Mouse (Mus musculus): ENCODE results near the gene Tmem164. TPM values are rescaled to one million over a fixed set of nuclear protein-coding genes. Genes with fewer than 3 reads are reported as not detected.

The Tmem164 gene
- polyA plus RNA-seq, 1 experiment: 14.2 TPM

DNA sequence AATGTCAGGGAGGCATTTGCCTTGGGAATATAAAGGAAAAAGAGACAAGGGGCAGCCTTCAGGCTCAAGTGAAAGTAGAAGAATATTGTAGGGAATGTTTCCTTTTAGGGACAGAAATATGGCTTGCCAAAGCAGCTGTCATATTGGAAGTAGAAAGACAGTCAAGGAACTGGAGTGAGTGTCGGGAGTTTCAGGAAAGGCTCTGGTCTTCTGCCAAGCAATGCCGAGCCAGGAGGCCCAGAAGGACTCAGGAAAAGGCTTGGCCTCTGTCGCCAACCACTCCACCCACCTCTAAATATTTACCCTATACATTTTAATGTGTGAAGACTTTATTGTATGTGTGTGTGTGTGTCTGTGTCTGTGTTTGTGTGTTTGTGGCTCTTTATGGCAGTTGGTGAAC lies 21.4 kb downstream of the Tmem164 start:
- Histone ChIP-seq H3ac (ENCODE audit: control insufficient read depth, insufficient read length, low read depth) (no peak overlapping the region), H3K79me2 (ENCODE audit: control insufficient read depth, insufficient read depth) (no peaks in the 10 kb centered on the region), H3K36me3 (ENCODE audit: control insufficient read depth, insufficient read depth) (no peaks in the 10 kb centered on the region), H3K79me3 (ENCODE audit: low read depth) (peaks cover 2% of the 10 kb centered on the region), H3K27me3 (ENCODE audit: control insufficient read depth, insufficient read depth, insufficient read length) (no peaks in the 10 kb centered on the region), H3K4me3 (ENCODE audit: insufficient read depth, poor library complexity, severe bottlenecking) (no peak overlapping the region)
- no peak for TF ChIP-seq USF1 (IDR thresholded peaks at IDR 0.05; ENCODE audit: low read depth)
- TF ChIP-seq CTCF (IDR thresholded peaks at IDR 0.05; ENCODE audit: control insufficient read depth, insufficient read depth, insufficient read length): no peak
- no peak for TF ChIP-seq FOSL1 (IDR thresholded peaks at IDR 0.05; ENCODE audit: insufficient read depth, low read length, poor library complexity, severe bottlenecking)
- TF ChIP-seq MYOD1 (IDR thresholded peaks at IDR 0.05; ENCODE audit: control insufficient read depth, insufficient read length, low read depth): no peak
- TF ChIP-seq MAX (IDR thresholded peaks at IDR 0.05): no peak
- TF ChIP-seq CEBPB (IDR thresholded peaks at IDR 0.05; ENCODE audit: low read depth): no peak
- no peak for TF ChIP-seq MYOG (IDR thresholded peaks at IDR 0.05; ENCODE audit: control insufficient read depth, extremely low read depth, insufficient read length)

DNA sequence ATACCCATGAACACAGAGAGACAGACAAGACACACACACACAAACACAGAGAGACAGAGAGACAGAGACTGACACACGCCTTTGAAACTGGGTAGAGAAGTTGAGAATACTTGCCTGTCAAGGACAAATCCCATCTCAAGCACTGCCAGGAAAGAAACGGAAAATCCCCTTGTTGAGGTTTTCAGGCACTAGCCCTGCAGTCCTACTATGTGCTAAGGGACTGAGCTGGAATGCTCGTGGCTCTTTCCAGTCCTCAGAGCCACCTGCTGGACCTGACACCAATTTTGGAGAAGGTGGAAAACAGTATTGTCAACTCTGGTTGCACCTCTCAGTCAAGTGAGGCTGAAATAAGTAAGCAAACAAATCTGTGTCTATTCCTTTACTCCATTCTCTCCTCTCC lies 22.7 kb downstream of the Tmem164 start:
- no peak overlapping the region for H3K4me3 ChIP-seq (ENCODE audit: insufficient read depth, poor library complexity, severe bottlenecking)
- H3K36me3 ChIP-seq (ENCODE audit: control insufficient read depth, insufficient read depth): no peaks in the 10 kb centered on the region
- no peak overlapping the region for H3ac ChIP-seq (ENCODE audit: control insufficient read depth, insufficient read length, low read depth)
- TF ChIP-seq MAX (IDR thresholded peaks at IDR 0.05) (no peak), USF1 (IDR thresholded peaks at IDR 0.05; ENCODE audit: low read depth) (no peak), MYOG (IDR thresholded peaks at IDR 0.05; ENCODE audit: control insufficient read depth, extremely low read depth, insufficient read length) (no peak), MYOD1 (IDR thresholded peaks at IDR 0.05; ENCODE audit: control insufficient read depth, insufficient read length, low read depth) (no peak), CTCF (IDR thresholded peaks at IDR 0.05; ENCODE audit: control insufficient read depth, insufficient read depth, insufficient read length) (no peak), CEBPB (IDR thresholded peaks at IDR 0.05; ENCODE audit: low read depth) (no peak), FOSL1 (IDR thresholded peaks at IDR 0.05; ENCODE audit: insufficient read depth, low read length, poor library complexity, severe bottlenecking) (no peak)
- no peaks in the 10 kb centered on the region for H3K27me3 ChIP-seq (ENCODE audit: control insufficient read depth, insufficient read depth, insufficient read length)
- H3K79me3 ChIP-seq (ENCODE audit: low read depth): peaks cover 2% of the 10 kb centered on the region
- H3K79me2 ChIP-seq (ENCODE audit: control insufficient read depth, insufficient read depth): no peaks in the 10 kb centered on the region

DNA sequence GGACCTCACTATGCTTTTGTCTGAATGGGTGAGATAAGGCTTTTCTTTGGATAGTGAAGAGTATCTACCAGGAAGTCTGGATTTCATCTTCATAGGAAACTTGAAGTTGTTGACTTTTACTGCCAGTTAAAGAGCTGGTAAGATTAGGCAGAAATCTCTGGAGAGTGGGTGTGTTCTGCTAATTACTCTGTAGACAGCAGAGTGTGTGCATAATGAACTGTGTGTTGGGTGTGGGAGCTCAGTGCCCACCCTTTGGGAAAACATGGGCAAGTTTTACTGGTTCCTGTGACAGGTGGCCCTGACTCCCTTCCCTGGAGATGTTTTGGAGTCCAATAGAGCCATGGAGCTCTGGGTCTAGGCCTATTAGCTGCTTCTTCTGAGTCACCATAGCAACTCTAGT lies 27.1 kb downstream of the Tmem164 start:
- TF ChIP-seq MAX (IDR thresholded peaks at IDR 0.05) (no peak), CTCF (IDR thresholded peaks at IDR 0.05; ENCODE audit: control insufficient read depth, insufficient read depth, insufficient read length) (no peak), FOSL1 (IDR thresholded peaks at IDR 0.05; ENCODE audit: insufficient read depth, low read length, poor library complexity, severe bottlenecking) (no peak), MYOD1 (IDR thresholded peaks at IDR 0.05; ENCODE audit: control insufficient read depth, insufficient read length, low read depth) (no peak), MYOG (IDR thresholded peaks at IDR 0.05; ENCODE audit: control insufficient read depth, extremely low read depth, insufficient read length) (no peak), CEBPB (IDR thresholded peaks at IDR 0.05; ENCODE audit: low read depth) (no peak), USF1 (IDR thresholded peaks at IDR 0.05; ENCODE audit: low read depth) (no peak)
- Histone ChIP-seq H3K27me3 (ENCODE audit: control insufficient read depth, insufficient read depth, insufficient read length) (no peaks in the 10 kb centered on the region), H3K36me3 (ENCODE audit: control insufficient read depth, insufficient read depth) (no peaks in the 10 kb centered on the region), H3K79me3 (ENCODE audit: low read depth) (peaks cover 2% of the 10 kb centered on the region), H3K4me3 (ENCODE audit: insufficient read depth, poor library complexity, severe bottlenecking) (no peak overlapping the region), H3K79me2 (ENCODE audit: control insufficient read depth, insufficient read depth) (no peaks in the 10 kb centered on the region), H3ac (ENCODE audit: control insufficient read depth, insufficient read length, low read depth) (no peak overlapping the region)

DNA sequence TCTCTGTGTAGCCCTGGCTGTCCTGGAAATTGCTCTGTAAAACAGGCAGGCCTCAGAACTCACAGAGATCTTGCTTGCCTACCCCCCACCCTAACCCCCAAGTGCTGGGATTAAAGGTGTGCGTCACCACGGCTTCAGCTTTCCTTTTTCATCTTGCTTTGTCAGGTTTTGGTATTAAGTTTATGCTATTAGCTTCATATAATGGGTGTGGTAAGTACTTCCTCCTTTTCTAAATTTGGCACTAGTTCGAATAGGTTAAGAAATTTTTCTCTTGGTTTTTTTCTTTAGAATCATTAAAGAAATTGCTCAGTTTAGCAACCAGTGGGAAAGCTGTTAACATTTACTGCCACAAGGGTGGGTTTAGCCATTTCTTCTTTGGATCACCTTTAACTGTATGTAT lies 34.8 kb downstream of the Tmem164 start:
- Histone ChIP-seq H3ac (ENCODE audit: control insufficient read depth, insufficient read length, low read depth) (no peak overlapping the region), H3K4me3 (ENCODE audit: insufficient read depth, poor library complexity, severe bottlenecking) (no peak overlapping the region), H3K79me3 (ENCODE audit: low read depth) (no peaks in the 10 kb centered on the region), H3K27me3 (ENCODE audit: control insufficient read depth, insufficient read depth, insufficient read length) (no peaks in the 10 kb centered on the region), H3K79me2 (ENCODE audit: control insufficient read depth, insufficient read depth) (peaks cover 5% of the 10 kb centered on the region), H3K36me3 (ENCODE audit: control insufficient read depth, insufficient read depth) (peaks cover 4% of the 10 kb centered on the region)
- no peak for TF ChIP-seq USF1 (IDR thresholded peaks at IDR 0.05; ENCODE audit: low read depth)
- TF ChIP-seq MYOD1 (IDR thresholded peaks at IDR 0.05; ENCODE audit: control insufficient read depth, insufficient read length, low read depth): no peak
- no peak for TF ChIP-seq CEBPB (IDR thresholded peaks at IDR 0.05; ENCODE audit: low read depth)
- no peak for TF ChIP-seq FOSL1 (IDR thresholded peaks at IDR 0.05; ENCODE audit: insufficient read depth, low read length, poor library complexity, severe bottlenecking)
- no peak for TF ChIP-seq MYOG (IDR thresholded peaks at IDR 0.05; ENCODE audit: control insufficient read depth, extremely low read depth, insufficient read length)
- TF ChIP-seq MAX (IDR thresholded peaks at IDR 0.05): no peak
- TF ChIP-seq CTCF (IDR thresholded peaks at IDR 0.05; ENCODE audit: control insufficient read depth, insufficient read depth, insufficient read length): no peak

DNA sequence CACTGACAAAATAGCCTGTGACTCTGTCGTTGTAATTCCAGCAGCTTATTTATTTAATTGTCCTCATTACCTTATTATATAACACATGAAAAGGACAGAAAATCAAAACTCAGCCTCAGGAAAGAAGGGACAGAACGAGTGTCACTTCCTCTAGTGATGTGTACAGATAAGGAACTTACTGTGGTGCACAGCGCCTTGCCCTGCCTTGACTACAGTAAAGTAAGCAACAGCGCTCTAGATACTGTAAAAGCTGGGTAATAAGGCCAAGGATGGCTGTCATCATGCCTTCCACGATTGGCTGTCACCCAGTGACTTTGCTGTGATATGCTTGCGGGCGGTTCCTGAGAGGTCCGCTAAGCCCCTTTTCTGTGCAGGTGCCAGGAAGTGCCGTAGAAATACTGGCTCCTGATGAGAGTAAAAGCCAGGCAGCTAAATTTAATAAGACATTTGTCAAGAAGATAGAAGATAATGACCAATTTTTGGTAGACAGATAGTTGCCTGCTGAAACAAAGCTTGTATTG lies 36.8 kb downstream of the Tmem164 start:
- Histone ChIP-seq H3ac (ENCODE audit: control insufficient read depth, insufficient read length, low read depth) (no peak overlapping the region), H3K4me3 (ENCODE audit: insufficient read depth, poor library complexity, severe bottlenecking) (no peak overlapping the region), H3K36me3 (ENCODE audit: control insufficient read depth, insufficient read depth) (peaks cover 4% of the 10 kb centered on the region), H3K27me3 (ENCODE audit: control insufficient read depth, insufficient read depth, insufficient read length) (no peaks in the 10 kb centered on the region), H3K79me3 (ENCODE audit: low read depth) (no peaks in the 10 kb centered on the region), H3K79me2 (ENCODE audit: control insufficient read depth, insufficient read depth) (peaks cover 5% of the 10 kb centered on the region)
- TF ChIP-seq MAX (IDR thresholded peaks at IDR 0.05) (no peak), FOSL1 (IDR thresholded peaks at IDR 0.05; ENCODE audit: insufficient read depth, low read length, poor library complexity, severe bottlenecking) (no peak), CTCF (IDR thresholded peaks at IDR 0.05; ENCODE audit: control insufficient read depth, insufficient read depth, insufficient read length) (no peak), MYOG (IDR thresholded peaks at IDR 0.05; ENCODE audit: control insufficient read depth, extremely low read depth, insufficient read length) (no peak)

DNA sequence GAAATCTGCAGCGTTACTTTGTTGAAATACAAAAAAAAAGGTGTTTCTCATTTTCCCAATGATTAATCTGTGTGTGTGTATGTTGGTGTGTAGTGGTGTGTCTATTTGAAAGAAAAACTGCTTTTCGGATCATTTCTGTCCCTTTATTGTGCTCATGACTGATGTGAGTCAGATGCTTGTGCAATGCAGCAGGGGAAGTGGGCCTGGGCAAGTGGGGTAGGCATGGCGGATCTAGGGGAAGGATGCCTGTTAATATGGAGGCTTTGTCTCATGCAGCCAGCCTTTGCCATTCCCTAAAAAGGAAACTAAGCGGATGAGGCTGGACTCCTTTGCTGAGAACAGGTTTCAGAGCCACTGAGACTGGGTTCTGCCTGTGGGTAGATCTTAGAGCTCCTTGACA lies 37.6 kb downstream of the Tmem164 start:
- Histone ChIP-seq H3K4me3 (ENCODE audit: insufficient read depth, poor library complexity, severe bottlenecking) (no peak overlapping the region), H3K79me3 (ENCODE audit: low read depth) (no peaks in the 10 kb centered on the region), H3K27me3 (ENCODE audit: control insufficient read depth, insufficient read depth, insufficient read length) (no peaks in the 10 kb centered on the region), H3K79me2 (ENCODE audit: control insufficient read depth, insufficient read depth) (peaks cover 5% of the 10 kb centered on the region), H3K36me3 (ENCODE audit: control insufficient read depth, insufficient read depth) (peaks cover 4% of the 10 kb centered on the region), H3ac (ENCODE audit: control insufficient read depth, insufficient read length, low read depth) (no peak overlapping the region)
- TF ChIP-seq MYOG (IDR thresholded peaks at IDR 0.05; ENCODE audit: control insufficient read depth, extremely low read depth, insufficient read length): no peak
- no peak for TF ChIP-seq MYOD1 (IDR thresholded peaks at IDR 0.05; ENCODE audit: control insufficient read depth, insufficient read length, low read depth)
- no peak for TF ChIP-seq CTCF (IDR thresholded peaks at IDR 0.05; ENCODE audit: control insufficient read depth, insufficient read depth, insufficient read length)
- no peak for TF ChIP-seq USF1 (IDR thresholded peaks at IDR 0.05; ENCODE audit: low read depth)
- no peak for TF ChIP-seq MAX (IDR thresholded peaks at IDR 0.05)
